Comparison of ENCODE assay signal across 27 mouse cellular contexts in the genomic region with DNA sequence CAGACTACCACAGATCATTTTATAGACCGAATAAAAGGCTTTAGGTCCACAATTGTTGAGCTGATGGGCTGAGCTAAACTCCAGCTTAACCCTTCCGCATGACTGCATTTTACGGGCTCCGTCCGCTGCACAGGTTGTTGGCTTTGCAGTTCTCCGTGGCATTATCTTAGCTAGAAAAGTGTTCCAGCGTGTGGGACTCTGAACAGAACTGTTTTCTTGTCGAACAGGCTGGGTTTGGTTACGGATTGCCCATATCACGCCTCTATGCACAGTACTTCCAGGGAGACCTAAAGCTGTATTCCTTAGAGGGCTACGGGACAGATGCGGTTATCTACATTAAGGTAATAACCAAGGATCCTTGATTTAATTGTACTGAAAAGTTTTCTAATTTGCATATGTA. TPM values are rescaled to one million over a fixed set of nuclear protein-coding genes. Genes with fewer than 3 reads are reported as not detected.
A peak's percentile ranks its signal among the peaks of the same experiment; 100 is the strongest.
DNase-seq lines count a peak whose midpoint lies in the region; ATAC-seq lines count a peak whose summit lies in the region.
"Had no signal": no experiment of that assay in that cellular context is flagged by ENCODE, and none has a peak within 500 bp of the region (broad histone marks: within the 10 kb centered on the region; RNA-seq: fewer than 3 reads in every experiment).

No protein-coding gene starts in this region.

- H3K4me1 ChIP-seq in kidney, embryonic 14.5 days (ENCODE audit: control insufficient read depth, insufficient read depth, low read length), result 0 out of 2 replicates have a peak, but pooled peaks cover 6% of the 10 kb centered on the region
- H3K4me1 ChIP-seq: embryonic facial prominence, embryonic 13.5 days; forebrain, embryonic 15.5 days; limb, embryonic 13.5 days; midbrain, embryonic 12.5 days had no signal

- H3K4me2 ChIP-seq in kidney, embryonic 14.5 days (replicated peaks; ENCODE audit: low read depth, low read length), result no peak overlapping the region
- H3K4me2 ChIP-seq: embryonic facial prominence, embryonic 13.5 days; forebrain, embryonic 15.5 days; heart, embryonic 13.5 days; hindbrain, embryonic 14.5 days; limb, embryonic 13.5 days; liver, embryonic 11.5 days; midbrain, embryonic 12.5 days had no signal

- no peak overlapping the region for H3K9ac ChIP-seq in kidney, embryonic 14.5 days (ENCODE audit: low read depth, low read length)
- H3K9ac ChIP-seq: embryonic facial prominence, embryonic 13.5 days; forebrain, embryonic 15.5 days; heart, embryonic 13.5 days; hindbrain, embryonic 14.5 days; limb, embryonic 13.5 days; midbrain, embryonic 12.5 days had no signal

- H3K27me3 ChIP-seq in kidney, embryonic 14.5 days (ENCODE audit: control insufficient read depth, insufficient read depth, low read length), result no peaks in the 10 kb centered on the region
- H3K27me3 ChIP-seq: embryonic facial prominence, embryonic 13.5 days; forebrain, embryonic 15.5 days; heart, embryonic 13.5 days; limb, embryonic 13.5 days; midbrain, embryonic 12.5 days had no signal

- ATAC-seq in kidney, embryonic 14.5 days (ENCODE audit: low FRiP score, low TSS enrichment), result peak; percentile 16; the same call in 1 of the 2 replicates
- ATAC-seq: activated CD4-positive, CD25-positive, alpha-beta regulatory T cell, adult 4 months; forebrain, embryonic 15.5 days; intestine, postnatal 0 days had no signal

- H3K9me3 ChIP-seq in kidney, embryonic 14.5 days (ENCODE audit: control insufficient read depth, low read length), result no peaks in the 10 kb centered on the region
- H3K9me3 ChIP-seq: embryonic facial prominence, embryonic 13.5 days; forebrain, embryonic 10.5 days; forebrain, embryonic 15.5 days; heart, embryonic 13.5 days; limb, embryonic 13.5 days; midbrain, embryonic 12.5 days had no signal

- DNase-seq in kidney, adult 8-10 months, result no peak
- peak; percentile 33 for DNase-seq in retina, embryonic 14.5 days (ENCODE audit: low spot score)
- no peak for DNase-seq in retina, postnatal 1 day
- DNase-seq in kidney, postnatal 14 days, result peak; percentile 24
- DNase-seq in urinary bladder, adult 2 months (ENCODE audit: low spot score), result no peak
- DNase-seq: adrenal gland, adult 2 months; adrenal gland, postnatal 36 days; B cell, adult 2 months; cerebellum, adult 18-20 months; cerebellum, postnatal 10 days; gastrocnemius, adult 2 months; gastrocnemius, postnatal 36 days; heart, postnatal 10 days; lung, postnatal 36 days; thymus, postnatal 4 days had no signal

- H3K36me3 ChIP-seq in kidney, embryonic 14.5 days (ENCODE audit: control insufficient read depth, insufficient read depth, low read length), result peaks cover 7% of the 10 kb centered on the region; the same call in 1 of the 2 replicates

- WGBS in kidney, embryonic 14.5 days, result 31% methylated on average over 12 of the region's 12 CpGs

- no peak overlapping the region for H3K4me3 ChIP-seq in kidney, embryonic 14.5 days (ENCODE audit: low read length)
- H3K4me3 ChIP-seq: embryonic facial prominence, embryonic 13.5 days; forebrain, embryonic 10.5 days; forebrain, embryonic 15.5 days; gastrocnemius, adult 2 months; heart, embryonic 13.5 days; limb, embryonic 13.5 days; midbrain, embryonic 12.5 days; myocyte had no signal

- H3K27ac ChIP-seq in kidney, embryonic 14.5 days (ENCODE audit: low read depth, low read length), result peak overlapping the region; percentile 42; the same call in 1 of the 2 replicates
- H3K27ac ChIP-seq: embryonic facial prominence, embryonic 13.5 days; forebrain, embryonic 10.5 days; forebrain, embryonic 15.5 days; gastrocnemius, adult 2 months; heart, embryonic 13.5 days; hindbrain, embryonic 14.5 days; limb, embryonic 13.5 days; midbrain, embryonic 12.5 days had no signal

RNA-seq across cellular contexts. Expression of a gene that starts 24.4 kb away (rescaled TPM):
- 28.8 and 40.5 TPM in 2 replicates for polyA plus RNA-seq in kidney, embryonic 14.5 days (2014; fragmentation: Nextera tagmentation; extraction: Ambion mirVana)
- polyA plus RNA-seq in urinary bladder, adult 2 months (2012; rRNA removed), result 26.4 and 28.3 TPM in 2 replicates

Comparison
In these comparisons a context has a peak if more than half of its experiments do, and no peak if none do; other contexts are left out.
1. DNase-seq: peak in retina, embryonic 14.5 days (single experiment) and kidney, postnatal 14 days (single experiment); none in kidney, adult 8-10 months (0 of 2), retina, postnatal 1 day (single experiment) and urinary bladder, adult 2 months (single experiment).